Mouse (Mus musculus): ENCODE measurements around the gene Babam2.
"Not testable (repeated sequence)": the region's sequence is repeated elsewhere in the genome, so short reads cannot be mapped to it uniquely, and the experiment has no call there.

Gene Babam2

GRCm38 (mm10) chr5:31787201-31787600 lies 89.7 kb downstream of the Babam2 start:
- no peak for DNase-seq (ENCODE audit: low spot score)

- DNase-seq (ENCODE audit: low spot score) = no peak
Measured at GRCm38 (mm10) chr5:31787622-31788021, 90.1 kb downstream of the Babam2 start.

GRCm38 (mm10) chr5:31792338-31792737 lies 94.9 kb downstream of the Babam2 start:
- no peak for DNase-seq (ENCODE audit: low spot score)

GRCm38 (mm10) chr5:31792863-31793262 lies 95.4 kb downstream of the Babam2 start:
- DNase-seq (ENCODE audit: low spot score) = no peak

- no peak for DNase-seq (ENCODE audit: low spot score)
Measured at GRCm38 (mm10) chr5:31795414-31795813, 97.9 kb downstream of the Babam2 start.

- DNase-seq (ENCODE audit: low spot score) = no peak
Measured at GRCm38 (mm10) chr5:31796979-31797378, 99.5 kb downstream of the Babam2 start.

GRCm38 (mm10) chr5:31804211-31804610 lies 106.7 kb downstream of the Babam2 start:
- not testable (repeated sequence) for DNase-seq (ENCODE audit: low spot score)

- DNase-seq (ENCODE audit: low spot score) = no peak
Measured at GRCm38 (mm10) chr5:31804751-31805150, 107.3 kb downstream of the Babam2 start.

- DNase-seq (ENCODE audit: low spot score) = no peak
Measured at GRCm38 (mm10) chr5:31807312-31807711, 109.8 kb downstream of the Babam2 start.

- DNase-seq (ENCODE audit: low spot score) = no peak
Measured at GRCm38 (mm10) chr5:31808271-31808670, 110.8 kb downstream of the Babam2 start.

- peak; percentile 46 for DNase-seq (ENCODE audit: low spot score)
Measured at GRCm38 (mm10) chr5:31810796-31811662, 113.5 kb downstream of the Babam2 start.

- no peak for DNase-seq (ENCODE audit: low spot score)
Measured at GRCm38 (mm10) chr5:31811663-31812001, 114.1 kb downstream of the Babam2 start.

- DNase-seq (ENCODE audit: low spot score) = no peak
Measured at GRCm38 (mm10) chr5:31813156-31813675, 115.7 kb downstream of the Babam2 start.

- no peak for DNase-seq (ENCODE audit: low spot score)
Measured at GRCm38 (mm10) chr5:31814068-31814467, 116.6 kb downstream of the Babam2 start.

GRCm38 (mm10) chr5:31815129-31815528 lies 117.6 kb downstream of the Babam2 start:
- DNase-seq (ENCODE audit: low spot score) = no peak

- DNase-seq (ENCODE audit: low spot score) = no peak
Measured at GRCm38 (mm10) chr5:31816082-31816481, 118.6 kb downstream of the Babam2 start.

GRCm38 (mm10) chr5:31820801-31821200 lies 123.3 kb downstream of the Babam2 start:
- no peak for DNase-seq (ENCODE audit: low spot score)

- DNase-seq (ENCODE audit: low spot score) = no peak
Measured at GRCm38 (mm10) chr5:31821204-31821603, 123.7 kb downstream of the Babam2 start.

GRCm38 (mm10) chr5:31823673-31824072 lies 126.2 kb downstream of the Babam2 start:
- DNase-seq (ENCODE audit: low spot score) = no peak

- no peak for DNase-seq (ENCODE audit: low spot score)
Measured at GRCm38 (mm10) chr5:31824126-31824525, 126.6 kb downstream of the Babam2 start.

- no peak for DNase-seq (ENCODE audit: low spot score)
Measured at GRCm38 (mm10) chr5:31827304-31827703, 129.8 kb downstream of the Babam2 start.

GRCm38 (mm10) chr5:31827896-31828295 lies 130.4 kb downstream of the Babam2 start:
- DNase-seq (ENCODE audit: low spot score) = no peak

GRCm38 (mm10) chr5:31828747-31829146 lies 131.3 kb downstream of the Babam2 start:
- DNase-seq (ENCODE audit: low spot score) = no peak

GRCm38 (mm10) chr5:31829588-31829987 lies 132.1 kb downstream of the Babam2 start:
- no peak for DNase-seq (ENCODE audit: low spot score)

All from retina, embryonic 14.5 days (tissue).